In the genomic region with DNA sequence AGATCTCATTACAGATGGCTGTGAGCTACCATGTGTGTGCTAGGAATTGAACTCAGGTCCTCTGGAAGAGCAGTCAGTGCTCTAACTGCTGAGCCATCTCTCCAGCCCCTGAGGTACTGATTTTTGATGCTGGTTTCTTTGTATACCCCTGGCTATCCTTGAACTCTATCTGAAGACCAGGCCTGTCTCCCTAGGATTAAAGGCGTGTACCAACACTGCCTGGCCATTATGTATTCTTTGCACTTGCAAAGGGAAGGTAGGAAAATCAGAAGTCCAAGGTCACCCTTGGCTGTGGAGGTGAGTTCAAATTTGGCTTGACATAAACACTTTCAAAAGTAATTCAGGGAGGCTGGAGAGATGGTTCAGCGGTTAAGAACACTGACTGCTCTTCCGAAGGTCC, we compare ENCODE assay signal across 23 mouse cellular contexts.
"Had no signal": no experiment of that assay in that cellular context is flagged by ENCODE, and none has a peak within 500 bp of the region (broad histone marks: within the 10 kb centered on the region; RNA-seq: fewer than 3 reads in every experiment).

No protein-coding gene starts in this region.

- H3K27me3 ChIP-seq: heart, embryonic 12.5 days; hindbrain, embryonic 13.5 days; hindbrain, embryonic 15.5 days; limb, embryonic 13.5 days; limb, embryonic 15.5 days had no signal

- H3K9ac ChIP-seq: heart, embryonic 12.5 days; hindbrain, embryonic 13.5 days; hindbrain, embryonic 15.5 days; limb, embryonic 13.5 days; limb, embryonic 15.5 days; liver, embryonic 14.5 days had no signal

- ATAC-seq: hindbrain, postnatal 0 days; intestine, embryonic 16.5 days had no signal

- DNase-seq: gastrocnemius, adult 2 months; gastrocnemius, postnatal 10 days; gastrocnemius, postnatal 25 days; heart, adult 18-20 months; heart, postnatal 10 days; heart, postnatal 36 days; kidney, adult 11 months; kidney, adult 2 months; kidney, adult 9 months; kidney, postnatal 10 days; layer of hippocampus, adult 9-11 months; layer of hippocampus, postnatal 36 days; left cerebral cortex, postnatal 4 days; lung, adult 18-20 months had no signal

- H3K9me3 ChIP-seq: heart, embryonic 10.5 days; heart, embryonic 12.5 days; hindbrain, embryonic 13.5 days; hindbrain, embryonic 15.5 days; limb, embryonic 13.5 days; limb, embryonic 15.5 days had no signal

- H3K4me3 ChIP-seq: gastrocnemius, adult 2 months; heart, embryonic 10.5 days; heart, embryonic 12.5 days; hindbrain, embryonic 13.5 days; hindbrain, embryonic 15.5 days; limb, embryonic 13.5 days; limb, embryonic 15.5 days had no signal

- H3K4me2 ChIP-seq: heart, embryonic 12.5 days; hindbrain, embryonic 13.5 days; hindbrain, embryonic 15.5 days; limb, embryonic 13.5 days; limb, embryonic 15.5 days had no signal

- H3K27ac ChIP-seq: gastrocnemius, adult 2 months; heart, embryonic 10.5 days; hindbrain, embryonic 13.5 days; hindbrain, embryonic 15.5 days; hindbrain, postnatal 0 days; limb, embryonic 13.5 days; limb, embryonic 15.5 days; liver, embryonic 14.5 days had no signal
